Mouse (Mus musculus) olfactory bulb, adult 2 months (tissue): ENCODE results near the gene Hmx1. TPM values are rescaled to one million over a fixed set of nuclear protein-coding genes. Genes with fewer than 3 reads are reported as not detected.

Source experiments
- H3K27ac ChIP-seq: fragments of 200-500 bp; 2 replicates; pipeline ENCODE4 v1.5.1; 2012; ENCODE audit warnings: low read depth, low read length; ENCODE audit not compliant: insufficient read depth
- H3K4me1 ChIP-seq: fragments of 200-500 bp; 2 replicates; pipeline ENCODE4 v1.6.1; 2012; ENCODE audit warnings: low read length; ENCODE audit not compliant: control insufficient read depth, insufficient read depth
- H3K4me3 ChIP-seq: fragments of 200-500 bp; 2 replicates; pipeline ENCODE4 v1.5.1; 2012; ENCODE audit warnings: mild to moderate bottlenecking, low read depth, low read length, moderate library complexity; ENCODE audit not compliant: insufficient read depth
- CTCF ChIP-seq: fragments of 200-500 bp; IDR thresholded peaks from 2 replicates; pipeline ENCODE4 v1.5.1; 2012; ENCODE audit warnings: low read depth, mild to moderate bottlenecking, low read length, moderate library complexity; ENCODE audit not compliant: insufficient read depth
- POLR2A ChIP-seq: fragments of 200-500 bp; IDR thresholded peaks from 2 replicates; pipeline ENCODE4 v1.6.1; 2012; ENCODE audit warnings: mild to moderate bottlenecking, low read depth, low read length, moderate library complexity; ENCODE audit not compliant: insufficient read depth
- WGBS: fragments of 180-500 bp; shearing (Covaris S2); methylation state at CpG from one replicate; pipeline ENCODE4 v1.1.7; 2018; 5-methylcytosine and 5-hydroxymethylcytosine counted together
- polyA plus RNA-seq: library from polyadenylated mRNA; stranded (reverse); fragments of >200 nt; gene quantifications from 2 replicates; pipeline ENCODE4 v1.2.4, GENCODE M21; 2012; ENCODE audit warnings: low replicate concordance; ENCODE audit not compliant: missing spikeins, insufficient read depth, insufficient read length

Hmx1 gene
- polyA plus RNA-seq: not detected in 2 replicates

DNA sequence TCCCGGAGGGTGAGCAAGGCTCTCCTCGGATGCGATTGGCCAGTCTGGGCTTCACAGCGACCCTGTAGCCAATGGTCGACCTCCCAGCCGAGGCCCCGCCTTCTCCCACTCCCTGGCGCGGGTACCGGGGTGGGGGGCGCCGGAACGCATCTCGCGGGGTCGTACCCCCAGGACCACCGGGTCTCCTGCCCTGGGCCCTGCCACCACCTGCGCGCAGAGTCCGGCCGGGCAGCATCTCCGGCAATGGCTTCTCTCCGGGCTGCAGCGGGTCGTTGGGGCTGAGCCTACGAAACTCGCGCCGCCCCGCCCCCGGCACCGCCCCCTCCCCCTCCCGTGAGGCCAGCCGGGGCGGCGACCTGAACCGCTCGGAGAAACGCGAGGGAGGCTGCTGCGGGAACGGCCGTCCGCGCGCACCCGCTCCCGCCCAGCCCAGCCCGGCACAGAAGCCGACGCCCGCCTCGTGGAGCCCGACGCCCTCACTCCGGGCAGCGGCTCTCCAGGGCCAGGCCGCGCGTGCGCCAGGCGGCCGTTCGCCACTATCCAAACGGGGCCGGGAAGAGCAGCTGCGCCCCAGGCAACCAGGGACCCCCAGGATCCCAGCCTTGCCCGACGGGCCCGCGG is at the start of gene Hmx1:
Gene Hmx1 (plus strand): TSS at position 618 of the 621 bp plus-strand sequence.
- Histone ChIP-seq H3K4me1 (peaks cover 10% of the 10 kb centered on the region), H3K27ac (no peak within 1 kb of the TSS), H3K4me3 (no peak within 1 kb of the TSS)
- WGBS: 1% methylated on average over 57 of the region's 71 CpGs
- TF ChIP-seq POLR2A (no peak), CTCF (no peak)

DNA sequence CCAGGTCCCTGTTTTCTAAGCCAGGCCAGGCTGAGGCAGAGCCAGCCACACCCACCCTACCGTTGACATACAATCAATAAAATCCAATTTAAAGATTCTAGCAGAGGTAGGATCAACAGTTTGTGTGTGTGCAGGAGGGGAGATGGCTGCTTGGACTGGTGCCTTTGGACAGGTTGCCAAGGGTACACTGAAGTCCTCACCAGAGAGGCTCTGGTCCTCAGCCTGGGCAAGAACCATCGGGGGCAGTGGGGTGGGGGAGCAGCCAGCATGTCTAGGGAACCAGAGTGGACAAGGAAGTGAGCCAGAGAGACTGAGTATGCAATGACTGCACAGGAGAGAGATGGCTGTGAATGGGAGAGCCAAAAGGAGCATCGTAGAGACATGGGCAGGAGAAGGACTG is 43.8 kb upstream of the Hmx1 start:
- no peak overlapping the region for H3K27ac ChIP-seq
- H3K4me3 ChIP-seq: no peak overlapping the region
- TF ChIP-seq CTCF: no peak
- TF ChIP-seq POLR2A: no peak
- 85% methylated on average over 3 of the region's 3 CpGs for WGBS
- H3K4me1 ChIP-seq: no peaks in the 10 kb centered on the region

- H3K4me1 ChIP-seq: no peaks in the 10 kb centered on the region
- TF ChIP-seq POLR2A: no peak
- TF ChIP-seq CTCF: no peak; the same call in 1 of the 2 replicates
- WGBS: 22% methylated on average over 3 of the region's 3 CpGs
Observed at GRCm38 (mm10) chr5:35348794-35349193, 40.1 kb upstream of the Hmx1 start.

GRCm38 (mm10) chr5:35357544-35358440 is 31.1 kb upstream of the Hmx1 start:
- Histone ChIP-seq H3K27ac (no peak overlapping the region), H3K4me3 (no peak overlapping the region), H3K4me1 (no peaks in the 10 kb centered on the region)
- WGBS: 73% methylated on average over 9 of the region's 9 CpGs
- TF ChIP-seq POLR2A: no peak
- no peak for TF ChIP-seq CTCF

More at GRCm38 (mm10) chr5:35348794-35349193, 40.1 kb upstream of the Hmx1 start:
- H3K27ac ChIP-seq: no peak overlapping the region
- H3K4me3 ChIP-seq: no peak overlapping the region

DNA sequence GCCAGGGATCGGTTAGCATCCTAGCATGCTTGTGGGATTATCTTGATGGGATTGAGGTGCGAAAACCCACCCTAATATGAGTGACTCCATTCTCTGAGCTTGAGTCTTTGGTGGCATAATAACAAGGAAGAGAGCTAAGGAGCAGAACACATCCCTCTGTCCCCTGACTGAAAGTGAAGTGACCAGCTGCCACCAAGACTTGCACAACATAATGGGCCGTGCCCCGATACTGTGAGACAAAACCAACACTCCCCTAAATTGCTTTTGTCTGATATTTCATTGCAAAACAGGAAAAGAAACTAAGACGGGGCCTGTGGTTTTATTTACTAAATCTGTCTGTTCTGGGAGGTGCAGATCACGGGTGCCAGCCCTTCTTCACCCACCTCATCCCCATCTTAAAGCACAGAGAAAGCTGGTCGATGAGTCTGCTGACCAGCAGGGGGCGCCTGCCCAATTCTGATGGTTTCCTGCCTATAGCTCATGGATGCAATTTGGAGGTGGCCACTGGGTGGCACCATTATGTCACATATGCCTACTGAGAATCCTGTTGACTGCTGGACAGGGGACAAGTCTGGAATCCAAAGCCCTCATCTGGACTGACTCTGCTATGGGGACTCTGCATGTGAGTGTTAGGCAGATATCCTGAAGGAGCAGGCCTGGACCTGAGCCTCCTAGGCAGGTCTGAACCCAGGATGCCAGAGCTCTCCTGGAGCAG is 27.2 kb upstream of the Hmx1 start:
- Histone ChIP-seq H3K4me1 (no peaks in the 10 kb centered on the region), H3K27ac (no peak overlapping the region), H3K4me3 (no peak overlapping the region)
- TF ChIP-seq CTCF (peak; percentile 92), POLR2A (no peak)
- WGBS: 50% methylated on average over 8 of the region's 8 CpGs

GRCm38 (mm10) chr5:35366241-35367032 is 22.5 kb upstream of the Hmx1 start:
- WGBS: 70% methylated on average over 20 of the region's 20 CpGs
- TF ChIP-seq CTCF: no peak
- Histone ChIP-seq H3K4me1 (no peaks in the 10 kb centered on the region), H3K27ac (no peak overlapping the region), H3K4me3 (no peak overlapping the region)

- no peak overlapping the region for H3K27ac ChIP-seq
- H3K4me1 ChIP-seq: no peaks in the 10 kb centered on the region
- TF ChIP-seq POLR2A: no peak
- TF ChIP-seq CTCF: no peak
- 76% methylated on average over 6 of the region's 6 CpGs for WGBS
- no peak overlapping the region for H3K4me3 ChIP-seq
Observed at GRCm38 (mm10) chr5:35368916-35369315, 20.0 kb upstream of the Hmx1 start.

- 60% methylated on average over 2 of the region's 2 CpGs for WGBS
- Histone ChIP-seq H3K4me1 (no peaks in the 10 kb centered on the region), H3K4me3 (no peak overlapping the region), H3K27ac (no peak overlapping the region)
- no peak for TF ChIP-seq POLR2A
- no peak for TF ChIP-seq CTCF
Observed at GRCm38 (mm10) chr5:35379066-35379465, 9.8 kb upstream of the Hmx1 start.

GRCm38 (mm10) chr5:35379815-35380214 is 9.1 kb upstream of the Hmx1 start:
- no peak overlapping the region for H3K4me3 ChIP-seq
- no peak overlapping the region for H3K27ac ChIP-seq
- peak; percentile 53; the same call in 1 of the 2 replicates for TF ChIP-seq CTCF
- TF ChIP-seq POLR2A: no peak
- H3K4me1 ChIP-seq: no peaks in the 10 kb centered on the region
- WGBS: 1% methylated on average over 4 of the region's 4 CpGs
